Mouse (Mus musculus): ENCODE results near the gene Gm13769. TPM values are rescaled to one million over a fixed set of nuclear protein-coding genes. Genes with fewer than 3 reads are reported as not detected.

The Gm13769 gene
- polyA plus RNA-seq, 2 experiments = not detected

Other genes starting within 250 kb of the Gm13769 start
- not detected in 2 replicates for gene Olfr1269, start 200.8 kb upstream of the Gm13769 start, polyA plus RNA-seq (2012; rRNA removed)
- gene Olfr1269, start 200.8 kb upstream of the Gm13769 start, polyA plus RNA-seq (2014; fragmentation: Nextera tagmentation; extraction: Ambion mirVana) = not detected in 2 replicates
- not detected in 2 replicates for gene Olfr32, start 179.9 kb upstream of the Gm13769 start, polyA plus RNA-seq (2012; rRNA removed)
- gene Olfr32, start 179.9 kb upstream of the Gm13769 start, polyA plus RNA-seq (2014; fragmentation: Nextera tagmentation; extraction: Ambion mirVana) = not detected in 2 replicates
- gene Olfr1270, start 169.1 kb upstream of the Gm13769 start, polyA plus RNA-seq (2012; rRNA removed) = not detected in 2 replicates
- gene Olfr1270, start 169.1 kb upstream of the Gm13769 start, polyA plus RNA-seq (2014; fragmentation: Nextera tagmentation; extraction: Ambion mirVana) = not detected in 2 replicates
- gene Olfr1506, start 97.7 kb upstream of the Gm13769 start, polyA plus RNA-seq (2012; rRNA removed) = not detected in 2 replicates
- gene Olfr1506, start 97.7 kb upstream of the Gm13769 start, polyA plus RNA-seq (2014; fragmentation: Nextera tagmentation; extraction: Ambion mirVana) = not detected in 2 replicates
- not detected in 2 replicates for gene Olfr142, start 64.6 kb upstream of the Gm13769 start, polyA plus RNA-seq (2012; rRNA removed)
- gene Olfr142, start 64.6 kb upstream of the Gm13769 start, polyA plus RNA-seq (2014; fragmentation: Nextera tagmentation; extraction: Ambion mirVana) = not detected in 2 replicates
- not detected in 2 replicates for gene Olfr1271, start 51.2 kb upstream of the Gm13769 start, polyA plus RNA-seq (2012; rRNA removed)
- not detected in 2 replicates for gene Olfr1271, start 51.2 kb upstream of the Gm13769 start, polyA plus RNA-seq (2014; fragmentation: Nextera tagmentation; extraction: Ambion mirVana)
- gene Olfr1272, start 29.4 kb upstream of the Gm13769 start, polyA plus RNA-seq (2012; rRNA removed) = not detected in 2 replicates
- not detected in 2 replicates for gene Olfr1272, start 29.4 kb upstream of the Gm13769 start, polyA plus RNA-seq (2014; fragmentation: Nextera tagmentation; extraction: Ambion mirVana)
- gene Olfr1274-ps, start 76.5 kb downstream of the Gm13769 start, polyA plus RNA-seq (2012; rRNA removed) = not detected in 2 replicates
- not detected in 2 replicates for gene Olfr1274-ps, start 76.5 kb downstream of the Gm13769 start, polyA plus RNA-seq (2014; fragmentation: Nextera tagmentation; extraction: Ambion mirVana)